Mouse (Mus musculus) midbrain, embryonic 16.5 days (tissue): ENCODE results near the gene Dek. TPM values are rescaled to one million over a fixed set of nuclear protein-coding genes. Genes with fewer than 3 reads are reported as not detected.

ENCODE experiments used
- ATAC-seq: fragments of 200-750 bp; cut with Nextera tagmentation; 2 replicates; pipeline ENCODE4 v1.8.0; 2017; ENCODE audit warnings: moderate TSS enrichment
- H3K27ac ChIP-seq: fragments of 300-500 bp; sonication (generic); 2 replicates; pipeline ENCODE4 v1.5.1; 2014; ENCODE audit warnings: mild to moderate bottlenecking, low read length, mixed read lengths
- H3K27me3 ChIP-seq: fragments of 300-500 bp; sonication (generic); 2 replicates; pipeline ENCODE4 v1.6.1; 2014; ENCODE audit warnings: low read depth, low read length, mixed read lengths; ENCODE audit not compliant: control insufficient read depth, insufficient read depth
- H3K36me3 ChIP-seq: fragments of 300-500 bp; sonication (generic); 2 replicates; pipeline ENCODE4 v1.6.1; 2014; ENCODE audit warnings: mild to moderate bottlenecking, low read length, moderate library complexity, mixed read lengths; ENCODE audit not compliant: control insufficient read depth, insufficient read depth
- H3K4me1 ChIP-seq: fragments of 300-500 bp; sonication (generic); 2 replicates; pipeline ENCODE4 v1.6.1; 2014; ENCODE audit warnings: mild to moderate bottlenecking, low read length, mixed read lengths; ENCODE audit not compliant: control insufficient read depth, insufficient read depth
- H3K4me2 ChIP-seq: fragments of 300-500 bp; sonication (generic); 2 replicates; pipeline ENCODE4 v1.6.1; 2014; ENCODE audit warnings: mild to moderate bottlenecking, low read length, mixed read lengths
- H3K4me3 ChIP-seq: fragments of 300-500 bp; sonication (generic); 2 replicates; pipeline ENCODE4 v1.5.1; 2014; ENCODE audit warnings: low read depth, mild to moderate bottlenecking, low read length, moderate library complexity, mixed read lengths
- H3K9ac ChIP-seq: fragments of 300-500 bp; sonication (generic); 2 replicates; pipeline ENCODE4 v1.6.1; 2014; ENCODE audit warnings: low read depth, low read length, mixed read lengths
- H3K9me3 ChIP-seq: fragments of 300-500 bp; sonication (generic); replicated peaks from 2 replicates; pipeline ENCODE4 v1.6.1; 2014; ENCODE audit warnings: mild to moderate bottlenecking, low read length, mixed read lengths; ENCODE audit not compliant: control insufficient read depth, poor library complexity, severe bottlenecking
- WGBS: fragments of 180-500 bp; shearing (Covaris S2); extraction: QIAGEN DNeasy Blood & Tissue Kit; methylation state at CpG from one replicate; pipeline ENCODE4 v1.1.7; 2014; 5-methylcytosine and 5-hydroxymethylcytosine counted together
- polyA plus RNA-seq: library from polyadenylated mRNA; unstranded; fragments of >200 nt; fragmentation: Nextera tagmentation; extraction: Ambion mirVana; gene quantifications from 2 replicates; pipeline ENCODE4 v1.2.1, GENCODE M21; 2015

The Dek gene
- polyA plus RNA-seq, 1 experiment from 2014 or later, result 94.8 TPM

GRCm38 (mm10) chr13:47076156-47076555 lies 29.8 kb downstream of the Dek start:
- H3K27me3 ChIP-seq, result no peaks in the 10 kb centered on the region
- peaks cover 31% of the 10 kb centered on the region for H3K36me3 ChIP-seq
- H3K9me3 ChIP-seq, result no peaks in the 10 kb centered on the region
- H3K4me3 ChIP-seq, result no peak overlapping the region
- WGBS, result 90% methylated on average over 5 of the region's 5 CpGs
- no peaks in the 10 kb centered on the region for H3K4me1 ChIP-seq
- no peak overlapping the region for H3K4me2 ChIP-seq
- ATAC-seq, result no peak
- H3K27ac ChIP-seq, result no peak overlapping the region
- H3K9ac ChIP-seq, result no peak overlapping the region

- Histone ChIP-seq H3K4me2 (no peak overlapping the region), H3K4me1 (no peaks in the 10 kb centered on the region), H3K27ac (no peak overlapping the region), H3K9me3 (no peaks in the 10 kb centered on the region), H3K27me3 (no peaks in the 10 kb centered on the region), H3K9ac (no peak overlapping the region), H3K4me3 (no peak overlapping the region), H3K36me3 (peaks cover 16% of the 10 kb centered on the region)
- ATAC-seq, result no peak
- 93% methylated on average over 5 of the region's 5 CpGs for WGBS
Observed at GRCm38 (mm10) chr13:47072484-47072883, 33.5 kb downstream of the Dek start.

GRCm38 (mm10) chr13:47071871-47072270 lies 34.1 kb downstream of the Dek start:
- Histone ChIP-seq H3K27ac (no peak overlapping the region), H3K4me2 (no peak overlapping the region), H3K27me3 (no peaks in the 10 kb centered on the region), H3K9ac (no peak overlapping the region), H3K9me3 (no peaks in the 10 kb centered on the region), H3K36me3 (peaks cover 15% of the 10 kb centered on the region), H3K4me1 (no peaks in the 10 kb centered on the region), H3K4me3 (no peak overlapping the region)
- ATAC-seq, result no peak
- 96% methylated on average over 13 of the region's 13 CpGs for whole genome bisulfite sequencing

GRCm38 (mm10) chr13:47070329-47071080 lies 35.5 kb downstream of the Dek start:
- Histone ChIP-seq H3K4me1 (no peaks in the 10 kb centered on the region), H3K9ac (no peak overlapping the region), H3K27me3 (no peaks in the 10 kb centered on the region), H3K4me2 (no peak overlapping the region), H3K36me3 (peaks cover 15% of the 10 kb centered on the region), H3K27ac (no peak overlapping the region), H3K9me3 (no peaks in the 10 kb centered on the region), H3K4me3 (no peak overlapping the region)
- no peak for ATAC-seq
- WGBS, result 84% methylated on average over 15 of the region's 15 CpGs

GRCm38 (mm10) chr13:47067001-47067400 lies 39.0 kb downstream of the Dek start:
- no peak for ATAC-seq
- Histone ChIP-seq H3K4me2 (no peak overlapping the region), H3K36me3 (peaks cover 24% of the 10 kb centered on the region), H3K9ac (no peak overlapping the region), H3K4me3 (no peak overlapping the region), H3K9me3 (no peaks in the 10 kb centered on the region), H3K4me1 (no peaks in the 10 kb centered on the region), H3K27ac (no peak overlapping the region), H3K27me3 (no peaks in the 10 kb centered on the region)
- 94% methylated on average over 6 of the region's 6 CpGs for WGBS

- WGBS, result 97% methylated on average over 10 of the region's 10 CpGs
- Histone ChIP-seq H3K4me2 (no peak overlapping the region), H3K4me3 (no peak overlapping the region), H3K9ac (no peak overlapping the region), H3K27ac (no peak overlapping the region), H3K27me3 (no peaks in the 10 kb centered on the region), H3K36me3 (peaks cover 26% of the 10 kb centered on the region), H3K4me1 (no peaks in the 10 kb centered on the region), H3K9me3 (no peaks in the 10 kb centered on the region)
- ATAC-seq, result no peak
Observed at GRCm38 (mm10) chr13:47066516-47066915, 39.5 kb downstream of the Dek start.

- no peaks in the 10 kb centered on the region for H3K27me3 ChIP-seq
- no peaks in the 10 kb centered on the region for H3K9me3 ChIP-seq
- H3K4me3 ChIP-seq, result no peak overlapping the region
- H3K27ac ChIP-seq, result no peak overlapping the region
- H3K9ac ChIP-seq, result no peak overlapping the region
- H3K4me2 ChIP-seq, result no peak overlapping the region
- peaks cover 37% of the 10 kb centered on the region for H3K36me3 ChIP-seq
- WGBS, result 86% methylated on average over 15 of the region's 15 CpGs
- no peak for ATAC-seq
- H3K4me1 ChIP-seq, result no peaks in the 10 kb centered on the region
Observed at GRCm38 (mm10) chr13:47063985-47064760, 41.8 kb downstream of the Dek start.

- Histone ChIP-seq H3K4me3 (no peak overlapping the region), H3K9ac (no peak overlapping the region), H3K4me2 (no peak overlapping the region), H3K9me3 (no peaks in the 10 kb centered on the region), H3K4me1 (no peaks in the 10 kb centered on the region), H3K27me3 (no peaks in the 10 kb centered on the region), H3K36me3 (peaks cover 38% of the 10 kb centered on the region), H3K27ac (no peak overlapping the region)
- WGBS, result 95% methylated on average over 17 of the region's 17 CpGs
- ATAC-seq, result no peak
Observed at GRCm38 (mm10) chr13:47062756-47063155, 43.2 kb downstream of the Dek start.

GRCm38 (mm10) chr13:47056781-47057180 lies 49.2 kb downstream of the Dek start:
- peaks cover 27% of the 10 kb centered on the region for H3K36me3 ChIP-seq
- no peaks in the 10 kb centered on the region for H3K9me3 ChIP-seq
- no peak overlapping the region for H3K27ac ChIP-seq
- H3K4me1 ChIP-seq, result no peaks in the 10 kb centered on the region
- ATAC-seq, result no peak
- H3K4me2 ChIP-seq, result no peak overlapping the region
- no peak overlapping the region for H3K9ac ChIP-seq
- WGBS, result 90% methylated on average over 5 of the region's 5 CpGs
- H3K27me3 ChIP-seq, result no peaks in the 10 kb centered on the region
- H3K4me3 ChIP-seq, result no peak overlapping the region
